Mouse (Mus musculus): ENCODE measurements at regions not wholly inside any gene's neighbourhood (a gene's known extent, or its start where the extent isn't known, plus 50 kb on each side); places are given as distances from the start of the nearest gene placed in this dataset.

DNA sequence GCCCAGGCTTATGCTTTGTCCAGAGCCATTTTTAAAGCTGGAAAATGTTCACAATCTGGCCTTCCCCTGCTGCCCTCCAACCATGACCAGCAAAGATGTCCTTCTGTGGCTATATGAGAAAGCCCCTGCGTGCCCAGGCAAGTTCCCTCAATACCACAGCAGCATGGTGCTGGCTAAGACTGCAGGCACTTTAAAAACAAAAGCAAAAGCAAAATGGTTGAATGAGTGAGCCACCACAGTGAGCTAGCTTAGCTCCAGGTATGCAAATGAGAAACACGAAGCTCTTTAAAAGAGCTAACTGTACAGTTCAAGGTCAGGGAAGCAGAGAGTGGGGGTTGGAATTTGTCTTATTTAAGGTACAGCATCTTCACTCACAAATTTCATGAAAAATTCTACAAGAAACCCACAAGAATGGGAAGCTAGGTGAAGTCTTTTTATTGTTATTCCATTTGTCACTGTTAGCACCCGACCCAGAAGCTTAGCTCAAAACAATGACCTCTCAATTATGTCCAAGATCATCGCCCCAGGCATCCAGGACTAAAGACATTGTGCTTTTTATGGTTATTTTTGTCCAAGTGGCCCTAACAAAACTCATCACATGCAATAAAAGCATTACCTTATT lies 246.8 kb downstream of the Rplp1 start:
- Histone ChIP-seq H3K27me3 (replicated peaks; ENCODE audit: control insufficient read depth, insufficient read depth, low read length) (no peaks in the 10 kb centered on the region), H3K4me2 (ENCODE audit: low read length) (no peak overlapping the region), H3K27ac (ENCODE audit: low read depth, low read length) (no peak overlapping the region), H3K9ac (ENCODE audit: low read length) (no peak overlapping the region), H3K4me3 (ENCODE audit: low read depth, low read length) (no peak overlapping the region), H3K36me3 (ENCODE audit: control insufficient read depth, insufficient read depth, low read length) (no peaks in the 10 kb centered on the region), H3K9me3 (replicated peaks; ENCODE audit: control insufficient read depth, low read length) (no peaks in the 10 kb centered on the region), H3K4me1 (ENCODE audit: control insufficient read depth, insufficient read depth, low read length) (no peaks in the 10 kb centered on the region)
- ATAC-seq (no peak), DNase-seq (ENCODE audit: low spot score) (no peak)
- WGBS: 44% methylated on average over 4 of the region's 4 CpGs

DNA sequence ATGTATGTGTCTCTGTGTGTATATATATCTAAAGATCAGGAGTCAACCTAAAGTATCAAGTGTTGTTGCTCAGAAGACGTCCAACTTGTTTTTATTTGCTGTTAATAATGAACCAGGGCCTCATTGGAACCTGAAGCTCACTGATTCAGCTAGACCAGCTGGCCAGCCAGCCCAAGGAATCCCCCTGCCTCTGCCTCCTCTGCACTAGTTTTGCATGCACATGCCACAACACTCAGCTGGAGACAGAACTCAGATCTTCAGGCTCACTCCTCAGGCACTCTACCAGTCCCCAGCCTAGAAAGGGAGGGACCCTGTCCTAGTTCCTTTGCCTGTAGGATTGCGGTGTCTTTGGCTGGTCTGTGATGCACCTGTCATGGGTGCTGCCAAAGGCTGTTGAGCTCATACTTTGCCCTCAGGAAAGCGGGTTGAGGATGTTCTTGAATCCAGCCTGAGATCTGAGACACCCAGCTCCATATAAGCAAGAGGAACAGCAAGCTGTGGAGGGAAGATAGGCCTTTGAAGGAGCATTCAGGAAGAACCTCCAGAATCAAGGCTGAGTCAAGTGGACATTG lies 247.5 kb downstream of the Rplp1 start:
- ATAC-seq (no peak), DNase-seq (ENCODE audit: low spot score) (no peak)
- no peak overlapping the region for H3K9ac ChIP-seq (ENCODE audit: low read length)
- no peaks in the 10 kb centered on the region for H3K9me3 ChIP-seq (replicated peaks; ENCODE audit: control insufficient read depth, low read length)
- WGBS: 91% methylated on average over 3 of the region's 3 CpGs
- H3K4me3 ChIP-seq (ENCODE audit: low read depth, low read length): no peak overlapping the region
- no peaks in the 10 kb centered on the region for H3K4me1 ChIP-seq (ENCODE audit: control insufficient read depth, insufficient read depth, low read length)
- no peaks in the 10 kb centered on the region for H3K27me3 ChIP-seq (replicated peaks; ENCODE audit: control insufficient read depth, insufficient read depth, low read length)
- no peak overlapping the region for H3K27ac ChIP-seq (ENCODE audit: low read depth, low read length)
- H3K4me2 ChIP-seq (ENCODE audit: low read length): no peak overlapping the region
- no peaks in the 10 kb centered on the region for H3K36me3 ChIP-seq (ENCODE audit: control insufficient read depth, insufficient read depth, low read length)

- Histone ChIP-seq H3K27ac (ENCODE audit: low read depth, low read length) (no peak overlapping the region), H3K4me3 (ENCODE audit: low read depth, low read length) (no peak overlapping the region), H3K4me1 (ENCODE audit: control insufficient read depth, insufficient read depth, low read length) (no peaks in the 10 kb centered on the region), H3K9me3 (replicated peaks; ENCODE audit: control insufficient read depth, low read length) (no peaks in the 10 kb centered on the region), H3K36me3 (ENCODE audit: control insufficient read depth, insufficient read depth, low read length) (no peaks in the 10 kb centered on the region), H3K4me2 (ENCODE audit: low read length) (no peak overlapping the region), H3K27me3 (replicated peaks; ENCODE audit: control insufficient read depth, insufficient read depth, low read length) (no peaks in the 10 kb centered on the region), H3K9ac (ENCODE audit: low read length) (no peak overlapping the region)
- WGBS: 90% methylated on average over 6 of the region's 6 CpGs
- DNase-seq (ENCODE audit: low spot score) (no peak), ATAC-seq (no peak)
Measured at GRCm38 (mm10) chr9:61666118-61666517, 248.2 kb downstream of the Rplp1 start.

DNA sequence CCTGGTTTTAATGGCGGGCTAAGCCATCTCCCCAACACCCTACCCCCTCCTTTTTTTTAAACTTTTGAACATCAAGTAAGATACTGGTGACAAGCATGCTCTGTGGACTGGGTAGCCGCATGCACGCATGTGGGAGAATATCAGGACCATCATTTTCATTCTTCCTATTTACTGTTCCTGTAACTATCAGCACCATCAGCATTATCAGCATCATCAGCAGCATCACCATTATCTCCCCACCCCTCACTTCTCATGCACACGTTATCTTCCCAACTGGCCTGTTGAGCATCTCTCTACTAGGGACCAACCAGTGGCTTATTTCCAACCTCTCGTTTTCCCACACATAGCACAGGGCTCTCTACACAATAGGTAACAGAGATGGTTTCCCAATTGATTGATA lies 249.1 kb downstream of the Rplp1 start:
- no peaks in the 10 kb centered on the region for H3K36me3 ChIP-seq (ENCODE audit: control insufficient read depth, insufficient read depth, low read length)
- no peak overlapping the region for H3K4me2 ChIP-seq (ENCODE audit: low read length)
- H3K4me1 ChIP-seq (ENCODE audit: control insufficient read depth, insufficient read depth, low read length): no peaks in the 10 kb centered on the region
- H3K9ac ChIP-seq (ENCODE audit: low read length): no peak overlapping the region
- ATAC-seq (no peak), DNase-seq (ENCODE audit: low spot score) (no peak)
- H3K4me3 ChIP-seq (ENCODE audit: low read depth, low read length): no peak overlapping the region
- H3K9me3 ChIP-seq (replicated peaks; ENCODE audit: control insufficient read depth, low read length): no peaks in the 10 kb centered on the region
- 95% methylated on average over 5 of the region's 5 CpGs for WGBS
- no peaks in the 10 kb centered on the region for H3K27me3 ChIP-seq (replicated peaks; ENCODE audit: control insufficient read depth, insufficient read depth, low read length)
- H3K27ac ChIP-seq (ENCODE audit: low read depth, low read length): no peak overlapping the region

GRCm38 (mm10) chr9:61664000-61664622 lies 250.2 kb downstream of the Rplp1 start:
- Histone ChIP-seq H3K4me3 (ENCODE audit: low read depth, low read length) (no peak overlapping the region), H3K9ac (ENCODE audit: low read length) (no peak overlapping the region), H3K4me2 (ENCODE audit: low read length) (no peak overlapping the region), H3K27ac (ENCODE audit: low read depth, low read length) (no peak overlapping the region), H3K9me3 (replicated peaks; ENCODE audit: control insufficient read depth, low read length) (no peaks in the 10 kb centered on the region), H3K27me3 (replicated peaks; ENCODE audit: control insufficient read depth, insufficient read depth, low read length) (no peaks in the 10 kb centered on the region), H3K4me1 (ENCODE audit: control insufficient read depth, insufficient read depth, low read length) (no peaks in the 10 kb centered on the region), H3K36me3 (ENCODE audit: control insufficient read depth, insufficient read depth, low read length) (no peaks in the 10 kb centered on the region)
- DNase-seq (ENCODE audit: low spot score) (no peak), ATAC-seq (no peak)
- WGBS: 92% methylated on average over 10 of the region's 10 CpGs

DNA sequence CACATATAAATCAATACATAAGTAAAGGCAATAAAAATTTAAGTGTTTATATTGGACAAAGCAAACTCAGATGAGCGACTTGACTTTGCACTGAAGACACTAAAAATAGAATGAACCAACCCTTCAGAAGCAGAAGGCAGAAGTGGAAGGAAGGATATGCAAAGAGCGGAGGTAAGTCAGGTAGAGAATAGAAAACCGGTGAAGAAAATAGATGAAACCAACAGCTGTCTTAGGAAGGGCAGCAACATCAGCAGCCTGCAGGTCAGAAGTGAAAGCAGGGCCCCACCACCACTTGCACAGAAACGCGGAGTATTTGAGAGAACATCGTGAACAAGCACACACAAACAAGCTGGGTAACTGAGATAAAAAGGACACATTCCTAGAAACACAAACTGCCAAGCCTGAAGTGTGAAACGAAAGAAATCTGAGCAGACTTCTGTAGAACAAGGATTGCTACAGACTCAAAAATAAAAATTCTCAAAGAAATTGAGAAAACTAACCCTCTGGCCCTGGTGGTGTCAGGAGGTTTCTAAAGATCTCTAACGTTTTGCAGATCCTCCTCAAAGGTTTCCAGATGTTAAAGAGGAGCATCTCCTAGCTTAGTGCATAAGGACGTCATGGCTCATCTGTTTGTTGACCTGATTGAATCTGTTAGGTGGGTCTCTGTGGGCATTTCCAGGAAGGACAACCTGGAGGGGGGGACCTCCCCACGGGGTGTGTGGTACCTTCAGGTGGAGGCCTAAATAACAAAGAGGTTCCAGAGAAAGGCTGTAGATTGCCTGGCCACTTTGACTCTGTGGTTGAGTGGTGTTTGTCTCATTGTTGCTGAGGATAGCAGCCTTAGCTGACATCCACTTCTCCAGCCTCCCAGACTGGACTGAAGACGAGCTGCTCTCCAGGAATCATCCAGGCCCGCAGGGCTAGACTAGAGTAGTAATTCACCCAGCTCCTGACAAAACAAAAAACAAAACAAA lies 252.0 kb downstream of the Rplp1 start:
- ATAC-seq: no peak
- Histone ChIP-seq H3K9ac (ENCODE audit: low read length) (no peak overlapping the region), H3K27ac (ENCODE audit: low read depth, low read length) (no peak overlapping the region), H3K9me3 (replicated peaks; ENCODE audit: control insufficient read depth, low read length) (no peaks in the 10 kb centered on the region), H3K4me1 (ENCODE audit: control insufficient read depth, insufficient read depth, low read length) (no peaks in the 10 kb centered on the region), H3K27me3 (replicated peaks; ENCODE audit: control insufficient read depth, insufficient read depth, low read length) (no peaks in the 10 kb centered on the region), H3K4me2 (ENCODE audit: low read length) (no peak overlapping the region), H3K4me3 (ENCODE audit: low read depth, low read length) (no peak overlapping the region), H3K36me3 (ENCODE audit: control insufficient read depth, insufficient read depth, low read length) (no peaks in the 10 kb centered on the region)
- WGBS: 83% methylated on average over 12 of the region's 12 CpGs
- no peak for DNase-seq (ENCODE audit: low spot score)

DNA sequence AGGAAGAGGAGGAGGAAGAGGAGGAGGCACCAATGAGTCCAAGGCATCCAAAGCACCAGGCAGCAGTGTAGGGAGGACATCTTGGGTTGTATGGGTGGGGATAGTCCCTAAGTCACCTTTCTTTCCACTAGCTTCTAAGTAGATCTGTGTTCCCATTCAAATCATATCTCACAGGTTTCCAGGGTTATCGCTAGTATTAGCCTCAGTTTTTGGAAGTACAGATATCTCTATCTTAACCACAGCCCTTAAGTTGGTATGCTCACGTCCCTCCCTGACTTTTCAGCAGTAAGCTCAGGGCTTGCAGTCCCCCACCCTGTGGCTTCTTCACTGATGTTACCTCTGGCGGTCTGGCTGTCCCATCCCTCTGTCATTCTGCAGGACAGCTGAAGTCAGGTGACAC lies 254.2 kb downstream of the Rplp1 start:
- 89% methylated on average over 3 of the region's 3 CpGs for WGBS
- Histone ChIP-seq H3K9ac (ENCODE audit: low read length) (no peak overlapping the region), H3K27me3 (replicated peaks; ENCODE audit: control insufficient read depth, insufficient read depth, low read length) (no peaks in the 10 kb centered on the region), H3K4me1 (ENCODE audit: control insufficient read depth, insufficient read depth, low read length) (no peaks in the 10 kb centered on the region), H3K27ac (ENCODE audit: low read depth, low read length) (no peak overlapping the region), H3K36me3 (ENCODE audit: control insufficient read depth, insufficient read depth, low read length) (no peaks in the 10 kb centered on the region), H3K4me3 (ENCODE audit: low read depth, low read length) (no peak overlapping the region), H3K9me3 (replicated peaks; ENCODE audit: control insufficient read depth, low read length) (no peaks in the 10 kb centered on the region), H3K4me2 (ENCODE audit: low read length) (no peak overlapping the region)
- DNase-seq (ENCODE audit: low spot score) (no peak), ATAC-seq (no peak)

GRCm38 (mm10) chr9:61657996-61658395 lies 256.3 kb downstream of the Rplp1 start:
- Histone ChIP-seq H3K4me3 (ENCODE audit: low read depth, low read length) (no peak overlapping the region), H3K27me3 (replicated peaks; ENCODE audit: control insufficient read depth, insufficient read depth, low read length) (no peaks in the 10 kb centered on the region), H3K9ac (ENCODE audit: low read length) (no peak overlapping the region), H3K4me1 (ENCODE audit: control insufficient read depth, insufficient read depth, low read length) (no peaks in the 10 kb centered on the region), H3K4me2 (ENCODE audit: low read length) (no peak overlapping the region), H3K27ac (ENCODE audit: low read depth, low read length) (no peak overlapping the region), H3K9me3 (replicated peaks; ENCODE audit: control insufficient read depth, low read length) (no peaks in the 10 kb centered on the region), H3K36me3 (ENCODE audit: control insufficient read depth, insufficient read depth, low read length) (no peaks in the 10 kb centered on the region)
- ATAC-seq: no peak
- DNase-seq (ENCODE audit: low spot score): no peak
- WGBS: 88% methylated on average over 8 of the region's 8 CpGs

Measured in forebrain, embryonic 14.5 days (tissue).